Mouse (Mus musculus): ENCODE measurements around the gene Tmem176a. TPM values are rescaled to one million over a fixed set of nuclear protein-coding genes. Genes with fewer than 3 reads are reported as not detected.
"Not testable (repeated sequence)": the region's sequence is repeated elsewhere in the genome, so short reads cannot be mapped to it uniquely, and the experiment has no call there.

Tmem176a gene
- 10 to 100 TPM; 28.8 to 63.0 (median 40.9) TPM for total RNA-seq (2022)

DNA sequence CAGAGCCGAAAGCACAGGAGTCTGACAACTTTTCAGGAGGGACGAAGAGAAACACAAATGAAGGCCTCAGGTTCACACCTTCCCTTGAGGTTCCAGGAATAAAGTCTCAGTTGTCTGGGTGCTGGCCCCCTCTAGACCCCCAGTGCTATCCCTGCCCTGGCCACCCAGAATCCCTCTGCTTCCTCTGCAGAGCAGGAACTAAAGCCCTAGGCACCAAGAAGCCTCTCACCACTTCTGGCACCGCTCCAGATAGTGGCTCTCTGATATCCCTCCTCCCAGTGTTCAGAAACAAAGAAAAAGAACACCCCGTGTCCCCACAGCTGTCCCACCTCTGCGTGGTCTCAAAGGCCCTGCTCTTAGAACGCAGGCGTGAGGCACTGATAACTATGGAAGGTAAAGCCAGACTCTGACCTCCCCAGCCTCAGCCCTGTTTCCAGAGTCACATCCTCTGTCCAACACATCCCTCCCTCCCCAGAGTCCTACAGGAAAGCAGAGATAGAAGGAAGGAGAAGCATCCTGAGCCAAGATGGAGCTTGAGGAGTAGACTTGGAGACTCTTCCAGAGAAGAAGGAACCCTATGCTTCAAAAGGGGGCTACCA, at the start of gene Tmem176a:
Gene Tmem176a (plus strand): TSS at position 549 of the 599 bp plus-strand sequence.
- DNase-seq (ENCODE audit: low spot score in 2 of 2), result no peak

DNA sequence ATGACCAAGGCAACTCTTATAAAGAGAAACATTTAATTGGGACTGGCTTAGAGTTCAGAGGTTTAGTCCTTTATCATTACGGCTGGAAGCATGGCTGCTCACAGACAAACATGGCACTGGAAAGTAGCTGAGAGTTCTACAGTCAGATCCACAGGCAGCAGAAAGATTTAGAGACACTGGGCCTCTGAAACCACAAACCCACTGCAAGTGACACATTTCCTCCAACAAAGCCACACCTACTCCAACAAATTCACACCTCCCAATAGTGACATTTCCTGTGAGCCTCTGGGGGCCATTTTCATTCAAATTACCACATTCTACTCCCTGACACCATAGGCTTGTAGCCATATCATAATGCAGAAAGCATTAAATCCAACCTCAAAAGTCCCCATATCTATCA, 38.8 kb upstream of the Tmem176a start:
- DNase-seq (ENCODE audit: low spot score in 2 of 2), result no peak

DNA sequence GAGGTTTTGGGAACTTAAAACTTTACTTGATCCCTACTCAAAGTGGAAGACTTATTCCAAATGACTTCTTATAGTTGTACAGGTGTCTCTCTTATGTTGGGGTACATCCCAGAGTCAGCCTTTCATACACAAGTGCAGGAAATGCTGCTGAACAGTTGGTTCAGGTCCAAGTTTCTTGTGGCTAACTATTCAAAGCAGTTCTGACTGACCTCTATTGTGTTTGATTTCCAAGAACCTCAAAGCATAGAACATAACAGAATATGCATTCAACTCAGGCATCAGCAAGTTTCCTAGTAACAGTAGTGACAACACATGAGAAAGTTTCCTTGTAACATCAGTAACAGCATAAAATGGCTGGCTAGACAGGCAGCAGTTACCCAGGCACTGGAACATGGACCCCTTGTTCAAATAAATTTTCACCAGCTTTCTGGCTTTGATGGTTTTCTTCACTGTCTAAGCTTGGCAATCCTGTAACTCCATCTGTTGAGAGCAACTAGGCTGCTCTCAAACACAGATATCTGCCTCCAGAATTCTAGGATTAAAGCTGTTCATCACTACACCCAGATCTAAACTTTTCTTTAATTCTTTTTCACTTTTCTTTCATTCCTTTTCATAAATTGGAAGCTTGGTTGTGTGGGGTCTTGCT, 37.2 kb upstream of the Tmem176a start:
- no peak for DNase-seq (ENCODE audit: low spot score in 2 of 2)

DNA sequence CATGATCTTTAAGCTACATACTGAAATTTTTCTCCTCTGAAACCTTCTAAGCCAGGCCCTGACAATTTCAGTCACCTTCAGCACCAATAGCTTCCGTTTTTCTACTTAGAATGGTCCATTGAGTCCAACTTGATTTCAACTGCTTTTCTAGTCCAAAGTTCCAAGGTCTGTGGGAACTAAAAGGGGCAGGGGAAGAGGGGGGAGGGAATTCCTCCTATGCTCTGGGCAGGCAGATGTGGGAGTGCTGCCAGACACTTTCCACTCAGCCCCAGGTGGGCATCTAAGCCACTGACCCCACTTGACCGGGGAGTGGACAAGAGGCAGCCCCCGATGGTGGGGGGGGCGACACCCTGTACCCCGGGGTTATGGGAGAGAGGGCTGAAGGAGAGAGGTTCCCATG, 36.4 kb upstream of the Tmem176a start:
- no peak for DNase-seq (ENCODE audit: low spot score in 2 of 2)

DNA sequence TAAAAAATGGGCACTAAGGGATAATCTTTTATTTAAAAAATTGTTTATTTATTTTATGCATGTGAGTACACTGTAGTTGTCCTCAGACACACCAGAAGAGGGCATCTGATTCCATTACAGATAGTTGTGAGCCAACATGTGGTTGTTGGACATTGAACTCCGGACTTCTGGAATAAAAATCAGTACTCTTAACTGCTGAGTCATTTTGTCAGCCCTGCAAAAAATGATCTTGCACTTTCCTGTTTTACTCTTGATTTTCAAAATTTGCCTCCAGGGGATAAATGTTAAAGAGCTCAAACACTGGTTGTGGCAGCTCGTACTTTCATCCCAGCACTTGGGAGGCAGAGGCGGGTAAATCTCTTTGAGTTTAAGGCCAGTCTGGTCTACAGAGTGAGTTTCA, 34.0 kb upstream of the Tmem176a start:
- no peak for DNase-seq (ENCODE audit: low spot score in 2 of 2)

DNA sequence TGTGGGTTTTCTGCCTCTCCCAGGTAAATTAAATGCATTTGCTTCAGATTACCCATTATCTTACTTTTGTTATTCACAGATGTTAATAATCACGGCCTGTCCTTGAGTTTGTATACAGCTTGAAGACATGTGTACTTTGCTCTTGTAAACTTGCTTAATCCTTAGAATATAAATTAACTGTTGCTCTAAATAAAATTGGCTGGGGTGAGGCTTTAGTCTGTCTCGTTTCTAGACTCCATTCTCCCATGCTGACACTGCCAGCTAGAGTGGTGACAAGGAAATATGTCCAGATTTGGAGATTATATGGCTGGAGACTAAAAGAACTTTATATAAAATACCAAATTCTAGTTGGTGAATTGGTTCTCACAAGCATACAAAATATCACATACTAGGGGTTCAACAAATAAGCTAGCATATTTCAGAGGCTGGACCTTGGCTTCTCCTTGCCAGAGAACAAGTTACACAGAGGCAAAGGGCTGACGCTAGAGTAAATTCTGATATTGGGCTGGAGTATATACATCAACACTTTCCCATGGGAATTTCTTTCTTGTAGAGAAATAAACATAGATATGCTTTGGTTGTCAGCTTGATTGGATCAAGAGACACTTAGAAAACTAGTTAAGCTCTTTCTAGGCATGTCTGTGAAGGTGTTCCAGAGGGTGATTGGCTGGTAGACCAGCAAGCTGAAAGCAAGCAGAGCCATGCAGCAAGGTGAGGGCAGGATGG, 31.1 kb upstream of the Tmem176a start:
- DNase-seq (ENCODE audit: low spot score in 2 of 2), result no peak

DNA sequence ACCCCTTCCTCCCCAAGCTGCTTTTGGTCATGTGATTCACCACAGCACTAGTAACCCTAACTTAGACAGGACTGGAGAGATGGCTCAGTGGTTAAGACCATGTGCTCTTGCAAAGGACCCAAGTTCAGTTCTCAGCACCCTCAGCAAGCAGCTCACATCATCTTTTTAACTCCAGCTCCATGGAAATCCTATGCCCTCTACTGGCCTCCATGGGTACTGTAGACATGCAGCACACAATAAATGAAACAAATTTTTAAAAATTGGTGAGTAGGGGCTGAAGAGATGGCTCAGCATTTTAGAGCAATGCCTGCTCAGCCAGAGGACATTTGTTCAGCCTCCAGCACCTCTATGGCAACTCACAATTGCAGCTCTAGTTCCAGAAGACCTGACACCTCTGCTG, 25.7 kb upstream of the Tmem176a start:
- no peak for DNase-seq (ENCODE audit: low spot score in 2 of 2)

DNA sequence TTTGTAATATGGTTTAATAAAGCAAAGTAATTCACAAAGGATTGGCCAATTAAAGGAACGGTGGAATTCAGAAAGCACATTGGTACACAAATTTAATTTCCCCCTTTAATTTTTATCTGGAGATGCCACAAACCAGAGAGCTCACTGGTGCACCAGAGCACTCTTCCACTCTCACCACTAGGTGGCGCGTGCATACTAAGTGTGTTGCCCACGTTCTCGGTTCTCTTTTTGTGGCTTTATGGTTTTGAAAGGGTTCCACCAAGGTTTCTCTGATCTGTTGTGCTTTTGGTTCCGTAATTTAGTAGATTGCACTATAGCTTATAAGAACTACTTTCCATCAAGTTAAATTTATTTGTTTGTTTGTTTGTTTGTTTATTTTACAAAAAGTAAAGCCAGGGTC, 22.9 kb upstream of the Tmem176a start:
- DNase-seq (ENCODE audit: low spot score in 2 of 2), result peak in 1 of 2 experiments; percentile 35

DNA sequence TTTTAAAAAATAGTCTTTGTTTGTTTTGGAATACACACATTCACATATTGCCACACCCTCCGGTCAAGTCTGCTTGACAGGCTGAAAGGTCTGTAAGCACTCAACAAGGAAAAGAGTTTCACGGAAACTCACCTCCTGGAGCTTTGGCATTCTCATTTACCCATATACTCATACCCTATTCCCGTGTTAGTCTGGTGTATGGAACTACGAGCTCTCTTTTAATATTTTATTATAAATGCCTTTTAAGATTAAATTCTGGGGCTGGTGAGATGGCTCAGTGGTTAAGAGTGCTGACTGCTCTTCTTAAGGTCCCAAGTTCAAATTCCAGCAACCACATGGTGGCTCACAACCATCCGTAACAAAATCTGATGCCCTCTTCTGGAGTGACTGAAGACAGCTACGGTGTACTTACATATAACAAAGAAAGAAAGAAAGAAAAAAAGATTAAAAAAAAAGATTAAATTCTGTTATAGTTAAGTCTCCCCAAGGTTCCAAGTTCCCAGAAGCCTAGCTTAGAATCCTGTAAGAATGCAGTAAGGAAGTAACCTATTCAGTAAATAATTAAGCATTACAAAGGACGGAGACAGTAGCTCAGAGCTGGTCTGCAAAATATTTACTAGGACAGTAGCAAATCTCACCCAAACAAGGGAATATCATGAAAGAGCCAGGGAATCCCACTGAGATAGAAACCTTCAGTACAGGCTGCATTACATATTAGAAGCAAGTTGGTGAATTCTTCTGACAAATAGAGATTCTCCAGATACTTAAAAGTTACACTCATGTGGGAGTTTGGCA, 18.5 kb upstream of the Tmem176a start:
- not testable (repeated sequence) for DNase-seq (ENCODE audit: low spot score in 2 of 2)

DNA sequence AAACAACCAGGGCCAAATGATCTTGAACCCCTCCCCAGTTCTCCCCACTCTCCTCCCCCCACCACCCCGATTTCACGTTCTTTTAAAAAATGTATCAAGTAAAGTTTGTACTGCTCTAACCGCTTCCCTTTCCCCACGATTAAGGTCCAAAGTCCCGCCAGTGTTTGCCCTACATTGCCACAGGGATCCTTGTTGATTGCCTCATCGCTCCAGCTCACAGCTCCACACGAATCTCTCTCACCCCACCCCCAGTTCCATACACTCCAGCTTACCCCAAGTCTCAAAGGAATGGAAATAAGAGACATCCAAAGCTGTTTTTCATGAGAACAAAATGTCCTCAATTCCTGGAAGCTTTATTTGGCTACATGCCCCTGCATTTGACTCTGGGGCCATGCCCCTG, 15.7 kb upstream of the Tmem176a start:
- DNase-seq (ENCODE audit: low spot score in 2 of 2), result no peak

DNA sequence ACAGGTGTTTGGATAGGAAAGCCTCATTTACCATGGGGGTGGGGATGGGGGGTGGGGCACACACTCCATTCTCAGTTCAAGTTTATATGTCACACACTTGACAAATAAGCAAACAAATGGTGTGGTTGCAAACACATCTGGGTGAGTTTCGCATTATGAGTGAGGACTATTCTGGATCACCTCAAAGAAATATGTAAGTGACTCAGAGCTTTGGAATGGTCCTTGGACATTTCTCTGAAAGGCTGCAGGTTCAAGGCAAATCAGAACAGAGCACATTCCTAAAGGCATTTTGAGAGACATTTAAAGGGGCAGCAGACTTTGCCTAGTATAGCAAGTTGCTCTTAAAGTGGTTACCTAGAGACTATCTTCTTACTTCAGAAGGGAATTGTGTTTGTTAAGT, 11.7 kb upstream of the Tmem176a start:
- DNase-seq (ENCODE audit: low spot score in 2 of 2), result no peak

DNA sequence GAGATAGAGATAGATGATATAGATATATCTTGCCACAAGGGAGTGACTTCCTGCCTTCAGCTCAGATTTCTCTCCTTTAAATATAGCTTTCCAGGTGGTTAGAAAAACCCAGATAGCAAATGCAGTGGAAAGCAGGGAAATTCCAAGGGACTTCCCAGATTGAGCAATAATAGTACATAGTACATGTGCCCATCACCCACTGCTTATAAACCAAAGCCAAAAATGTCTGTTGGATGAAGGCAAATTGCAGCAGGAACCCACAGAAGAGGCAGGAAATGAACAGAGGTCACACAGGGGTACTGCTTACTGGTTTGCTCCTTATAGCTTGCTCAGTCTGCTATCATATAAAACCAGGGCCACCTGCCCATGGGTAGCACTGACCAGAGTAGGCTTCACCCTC, 11.1 kb upstream of the Tmem176a start:
- DNase-seq (ENCODE audit: low spot score in 2 of 2), result no peak

DNA sequence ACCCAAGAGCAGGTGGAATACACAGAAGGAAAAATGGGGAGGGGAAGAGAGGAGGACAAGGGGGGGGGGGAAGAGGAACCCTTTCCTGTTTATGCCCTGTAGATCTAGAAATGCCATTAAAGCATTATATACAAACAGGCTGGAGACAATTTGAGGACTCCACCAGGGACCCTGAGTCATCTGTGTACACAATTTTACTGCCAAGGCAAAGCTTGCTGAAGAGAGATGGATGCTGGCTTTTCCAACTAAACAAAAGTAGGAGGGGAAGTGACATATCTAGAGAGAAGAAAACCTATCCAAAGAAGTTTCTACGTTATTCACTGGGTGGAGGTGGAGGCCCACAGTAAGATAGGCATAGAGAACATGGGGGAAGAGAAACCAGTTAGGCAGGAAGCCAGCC, 10.5 kb upstream of the Tmem176a start:
- DNase-seq (ENCODE audit: low spot score in 2 of 2), result no peak

DNA sequence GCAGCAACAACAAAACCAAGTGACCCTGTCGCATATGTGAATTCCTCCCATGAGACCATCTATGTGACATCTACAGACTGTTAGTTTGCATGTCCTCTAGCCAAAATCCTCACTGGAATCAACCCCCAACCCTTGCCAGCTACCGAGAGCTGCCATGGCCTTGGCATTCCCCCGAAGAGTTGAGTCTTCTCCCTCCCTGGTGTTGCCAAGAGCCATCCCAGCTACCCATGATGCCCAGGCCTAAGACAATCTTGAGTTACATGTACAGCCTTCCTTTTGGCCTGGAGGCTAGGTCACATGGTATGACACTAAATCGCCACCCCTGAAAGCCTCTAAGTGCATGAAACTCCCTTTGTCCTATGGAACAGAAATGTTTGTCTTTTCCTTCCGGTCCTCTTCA, 9.6 kb upstream of the Tmem176a start:
- DNase-seq (ENCODE audit: low spot score in 2 of 2), result no peak

DNA sequence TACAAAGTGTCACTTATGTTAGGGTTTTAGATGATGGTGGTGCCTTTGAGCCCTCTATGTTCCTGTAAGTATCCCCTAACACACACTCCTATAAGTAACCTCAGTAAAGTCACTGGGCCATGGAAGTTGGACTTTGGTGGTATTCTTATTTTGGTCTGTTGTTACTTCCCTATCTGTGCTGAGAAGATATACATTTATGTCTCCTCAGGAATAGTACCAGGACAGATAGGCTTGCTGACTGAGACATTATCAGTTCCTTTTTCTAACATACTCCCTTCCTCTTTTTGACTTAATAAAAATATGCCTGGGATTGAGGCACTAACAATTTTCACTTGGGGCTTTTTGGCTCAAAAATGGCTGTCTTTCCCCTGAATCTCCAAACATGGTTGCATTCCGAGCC, 8.3 kb upstream of the Tmem176a start:
- DNase-seq (ENCODE audit: low spot score in 2 of 2), result no peak

DNA sequence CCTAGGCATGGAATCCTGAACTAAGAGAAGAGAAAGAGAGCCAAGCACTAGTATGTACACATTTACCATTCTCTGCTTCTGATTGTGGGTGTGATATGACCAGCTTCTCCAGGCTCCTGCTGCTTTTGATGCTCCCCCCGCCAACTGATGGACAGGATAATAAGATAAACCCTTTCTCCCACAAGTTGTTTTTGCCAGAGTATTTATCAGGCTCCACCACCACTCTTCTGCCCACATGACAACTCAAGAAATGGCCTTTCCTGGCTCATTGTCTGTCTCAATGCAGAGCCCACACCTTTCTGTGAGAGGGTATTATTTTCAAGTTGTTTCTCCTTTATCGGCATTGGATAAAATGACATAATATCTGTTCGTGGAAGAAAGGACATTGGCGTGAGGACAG, 7.2 kb upstream of the Tmem176a start:
- no peak for DNase-seq (ENCODE audit: low spot score in 2 of 2)

DNA sequence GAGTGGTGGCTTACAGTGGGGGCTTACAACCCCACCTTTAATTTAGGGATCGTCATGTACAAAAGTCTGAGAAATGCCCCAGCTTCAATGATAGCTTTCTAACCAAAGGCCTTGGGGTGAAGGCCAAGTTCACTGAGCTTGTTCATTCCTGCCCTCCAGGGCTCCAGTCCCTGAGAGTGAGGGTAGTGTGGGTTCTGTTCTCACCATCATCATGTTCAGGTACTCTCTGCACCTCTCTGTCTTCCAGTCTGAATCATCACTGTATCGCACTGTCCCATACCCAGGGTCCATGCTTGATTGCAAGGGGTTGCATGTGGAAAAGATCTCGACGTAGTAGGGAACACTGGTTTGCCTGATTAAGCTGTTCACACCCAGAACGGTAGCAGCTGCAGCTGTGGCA, 5.5 kb upstream of the Tmem176a start:
- no peak for DNase-seq (ENCODE audit: low spot score in 2 of 2)

DNA sequence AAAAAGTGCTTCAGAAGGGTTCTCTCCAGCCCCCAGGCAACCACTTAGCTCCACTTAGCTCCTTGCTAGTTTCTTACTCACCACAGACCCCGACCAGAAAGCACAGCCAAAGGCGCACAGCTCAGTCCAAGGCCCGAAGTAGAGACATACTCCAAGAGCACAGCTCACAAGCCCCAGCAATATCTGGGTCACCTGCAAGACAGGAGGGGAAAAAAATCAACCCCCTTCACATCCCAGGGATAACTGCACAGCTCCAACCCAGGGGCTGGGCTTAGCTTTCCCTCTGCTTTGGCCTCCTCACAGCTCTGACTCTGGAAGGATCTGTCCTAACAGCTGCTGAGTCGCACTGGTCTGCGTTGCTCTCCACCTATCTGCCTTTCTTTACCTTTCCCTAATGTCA, 4.6 kb upstream of the Tmem176a start:
- no peak for DNase-seq (ENCODE audit: low spot score in 2 of 2)

DNA sequence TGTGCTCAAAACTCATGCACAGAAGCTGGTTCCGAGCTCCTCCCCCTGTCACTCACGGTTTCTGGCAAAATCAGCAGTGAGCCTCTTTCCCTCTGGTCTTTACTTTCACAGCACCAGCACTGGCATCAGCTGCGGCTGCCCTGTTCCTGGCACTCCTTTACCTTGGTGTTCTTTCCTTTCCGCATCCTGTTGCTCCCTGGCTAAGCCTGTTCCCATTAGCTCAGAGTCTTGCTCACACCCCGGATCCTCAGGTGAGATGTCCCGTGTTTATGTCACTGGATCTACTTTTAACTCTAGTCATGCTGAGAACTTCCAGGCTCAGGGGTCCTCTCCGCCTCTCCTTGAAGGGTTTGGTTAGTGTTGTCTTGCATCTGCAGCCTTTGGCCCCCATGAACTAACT, 3.2 kb upstream of the Tmem176a start:
- DNase-seq (ENCODE audit: low spot score in 2 of 2), result no peak

DNA sequence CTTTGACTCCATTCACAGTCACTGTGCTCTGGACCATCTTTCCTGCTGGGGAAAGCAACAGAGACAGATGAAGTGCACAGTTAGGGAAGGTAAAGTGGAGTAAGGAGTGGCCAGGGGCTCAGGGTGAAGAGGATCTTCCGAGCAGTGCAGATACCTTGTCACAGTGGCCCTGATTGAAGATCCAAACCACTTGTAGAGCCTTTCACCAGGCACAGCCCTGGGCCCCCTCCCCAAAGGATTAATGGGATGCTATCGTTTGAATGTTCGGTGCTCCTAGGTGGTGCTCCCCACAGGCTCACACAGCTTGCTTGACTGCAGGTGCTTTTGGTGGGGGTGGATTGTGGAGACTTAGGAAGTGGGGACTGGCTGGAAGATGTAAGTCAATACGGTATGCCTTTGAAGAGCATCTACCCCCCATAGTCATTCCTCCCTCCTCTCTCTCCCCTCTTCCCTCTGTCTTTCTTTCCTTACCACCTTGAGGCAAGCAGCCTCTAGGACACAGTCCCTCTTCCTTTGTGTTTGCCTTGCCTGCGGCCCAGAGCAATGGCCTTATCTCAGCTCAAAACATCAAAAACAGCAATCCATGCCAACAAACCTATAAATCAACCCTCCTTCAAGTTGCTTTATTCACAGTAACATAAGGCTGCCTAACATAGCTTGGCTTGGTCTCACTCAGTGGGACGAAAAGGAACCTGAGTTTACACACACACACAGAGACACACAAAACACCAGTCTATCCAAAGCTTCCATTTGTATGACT, 2.2 kb upstream of the Tmem176a start:
- DNase-seq (ENCODE audit: low spot score in 2 of 2), result no peak

DNA sequence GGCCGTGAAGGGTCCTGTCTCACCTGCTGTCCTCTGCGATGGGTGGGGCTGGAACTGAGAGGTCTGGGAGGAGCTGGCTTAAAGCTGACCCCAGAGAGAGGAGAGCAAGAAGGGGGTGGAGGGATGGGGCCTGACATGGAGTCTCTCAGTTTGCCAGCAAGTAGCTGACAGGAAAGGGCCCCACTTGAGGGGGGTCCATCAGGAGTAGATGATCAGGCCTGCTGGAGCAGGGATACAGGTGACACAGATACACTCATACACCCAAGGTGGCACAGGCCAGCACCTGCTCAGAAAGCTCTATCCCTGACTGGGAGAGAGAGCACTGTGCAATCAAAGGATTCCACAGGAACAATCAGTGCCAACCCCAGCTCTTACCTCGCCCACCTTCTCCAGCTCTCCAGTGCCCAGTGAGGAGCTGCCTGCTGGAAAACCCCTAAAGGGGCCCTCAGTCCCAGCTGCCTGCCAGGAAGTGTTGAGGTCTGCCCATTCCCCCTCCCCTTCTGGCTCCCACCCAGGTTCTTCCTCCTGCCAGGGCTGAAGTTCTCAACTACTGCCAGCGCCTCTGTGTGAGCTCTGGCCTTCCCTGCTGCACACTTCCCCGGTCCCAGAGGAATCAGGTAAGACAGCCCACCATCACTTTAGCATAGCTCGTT, 380 bp downstream of the Tmem176a start, which contains the start of gene Tmem176b:
Gene Tmem176b (minus strand): TSS at position 524 of the 653 bp plus-strand sequence.
- peak; percentile 32 to 77 for DNase-seq (ENCODE audit: low spot score in 2 of 2)
